1 mouse cellular context compared by ENCODE assay signal in genomic region chr14:25472981-25473649, GRCm38 (mm10).
TF ChIP-seq lines count a peak whose summit lies in the region.

No protein-coding gene starts in this region.

TF ChIP-seq in CH12.LX, 34 proteins besides CTCF, POLR2A, EP300 and RAD21 (continued from another document):
- TF ChIP-seq MEF2A (IDR thresholded peaks at IDR 0.05; ENCODE audit: borderline replicate concordance, low read depth, low read length): 0 out of 2 replicates have a peak, but pooled peaks have one; percentile 10
- 0 out of 2 replicates have a peak, but pooled peaks have one; percentile 15 for TF ChIP-seq RCOR1 (conservative IDR thresholded peaks at IDR 0.05; ENCODE audit: low read depth, low read length)
- TF ChIP-seq BHLHE40 (IDR thresholded peaks at IDR 0.05; ENCODE audit: low read depth, low read length): peak; percentile 71
- TF ChIP-seq ZC3H11A (IDR thresholded peaks at IDR 0.05; ENCODE audit: low read depth, low read length): no peak
- TF ChIP-seq KAT2A (IDR thresholded peaks at IDR 0.05; ENCODE audit: insufficient replicate concordance, low read length): no peak
- TF ChIP-seq NRF1 (IDR thresholded peaks at IDR 0.05; ENCODE audit: low read depth, low read length): no peak
TF ChIP-seq in CH12.LX: peak in this region for 14.
